10 mouse cellular contexts compared by ENCODE assay signal in the genomic region with DNA sequence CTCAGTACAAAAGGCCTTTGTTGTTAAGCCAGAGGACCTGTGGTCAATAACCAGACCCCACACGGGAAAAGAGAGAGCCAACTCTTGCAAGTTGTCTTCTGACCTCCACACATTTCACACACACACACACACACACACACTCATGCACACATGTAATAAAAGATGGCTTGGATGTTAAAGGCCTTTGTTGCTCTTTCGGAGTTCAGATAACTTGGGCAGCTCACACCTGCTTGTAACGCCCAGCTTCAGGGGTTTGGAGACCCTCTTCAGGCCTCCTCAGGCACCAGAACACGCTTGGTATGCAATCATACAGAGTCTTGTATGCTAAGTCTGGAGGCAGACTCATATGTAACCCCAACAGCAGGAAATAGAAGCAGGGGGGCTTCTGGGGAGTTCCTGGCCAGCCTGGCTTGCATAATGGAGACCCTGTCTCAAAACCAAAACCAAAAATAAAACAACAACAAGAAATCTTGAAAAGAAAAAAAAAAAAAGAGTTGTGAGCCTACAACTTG. TPM values are rescaled to one million over a fixed set of nuclear protein-coding genes. Genes with fewer than 3 reads are reported as not detected.
A peak's percentile ranks its signal among the peaks of the same experiment; 100 is the strongest.
DNase-seq lines count a peak whose midpoint lies in the region; ATAC-seq and TF ChIP-seq lines count a peak whose summit lies in the region.
"Had no signal": no experiment of that assay in that cellular context is flagged by ENCODE, and none has a peak within 500 bp of the region (broad histone marks: within the 10 kb centered on the region; RNA-seq: fewer than 3 reads in every experiment).

No protein-coding gene starts in this region.

- no peak for DNase-seq in kidney, postnatal 0 days (ENCODE audit: low spot score)
- DNase-seq in kidney, postnatal 25 days = no peak
- DNase-seq in cerebellum, adult 2 months = no peak
- DNase-seq in left cerebral cortex, postnatal 36 days (ENCODE audit: low spot score in 2 of 2) = no peak

- H3K27ac ChIP-seq in kidney, postnatal 0 days = no peak overlapping the region
- peak overlapping the region; percentile 22; the same call in 1 of the 2 replicates for H3K27ac ChIP-seq in bone marrow, adult 2 months (ENCODE audit: control insufficient read depth, insufficient read depth, low read depth, low read length, poor library complexity)
- H3K27ac ChIP-seq in liver, embryonic 12.5 days = no peak overlapping the region
- H3K27ac ChIP-seq in cerebellum, adult 2 months (ENCODE audit: insufficient read depth, low read length) = no peak overlapping the region
- H3K27ac ChIP-seq: forebrain, embryonic 13.5 days had no signal

- H3K36me3 ChIP-seq in kidney, postnatal 0 days (ENCODE audit: insufficient read depth, low read length) = no peaks in the 10 kb centered on the region
- H3K36me3 ChIP-seq in E14TG2a.4 (ENCODE audit: insufficient read depth, low read length) = peaks cover 30% of the 10 kb centered on the region
- H3K36me3 ChIP-seq in liver, embryonic 12.5 days = no peaks in the 10 kb centered on the region

- no peaks in the 10 kb centered on the region for H3K27me3 ChIP-seq in kidney, postnatal 0 days (ENCODE audit: insufficient read depth, low read length)
- no peaks in the 10 kb centered on the region for H3K27me3 ChIP-seq in E14TG2a.4 (ENCODE audit: insufficient read depth, low read length)
- no peaks in the 10 kb centered on the region for H3K27me3 ChIP-seq in liver, embryonic 12.5 days (replicated peaks)
- H3K27me3 ChIP-seq in cerebellum, adult 2 months (ENCODE audit: control insufficient read depth, insufficient read depth, low read length) = no peaks in the 10 kb centered on the region

- H3K9me3 ChIP-seq in kidney, postnatal 0 days (replicated peaks; ENCODE audit: low read length) = no peaks in the 10 kb centered on the region
- no peaks in the 10 kb centered on the region for H3K9me3 ChIP-seq in E14TG2a.4 (ENCODE audit: low read length)
- no peaks in the 10 kb centered on the region for H3K9me3 ChIP-seq in liver, embryonic 12.5 days (replicated peaks)
- H3K9me3 ChIP-seq: forebrain, embryonic 13.5 days had no signal

- ATAC-seq in kidney, postnatal 0 days (replicated peaks; ENCODE audit: low FRiP score, low read depth) = no peak
- ATAC-seq in liver, embryonic 12.5 days = no peak

- peaks cover 17% of the 10 kb centered on the region; the same call in 1 of the 2 replicates for H3K4me1 ChIP-seq in kidney, postnatal 0 days (replicated peaks; ENCODE audit: insufficient read depth, low read length)
- peaks cover 83% of the 10 kb centered on the region for H3K4me1 ChIP-seq in E14TG2a.4 (replicated peaks; ENCODE audit: low read depth, low read length)
- H3K4me1 ChIP-seq in bone marrow, adult 2 months (ENCODE audit: control insufficient read depth, insufficient read depth, low read length) = no peaks in the 10 kb centered on the region; the same call in 1 of the 2 replicates
- H3K4me1 ChIP-seq in liver, embryonic 12.5 days = peaks cover 52% of the 10 kb centered on the region
- H3K4me1 ChIP-seq in cerebellum, adult 2 months (ENCODE audit: control insufficient read depth, insufficient read depth, low read length) = peaks cover 9% of the 10 kb centered on the region

- 71% methylated on average over 4 of the region's 4 CpGs for WGBS in kidney, postnatal 0 days
- WGBS in bone marrow, adult 2 months = 57% methylated on average over 4 of the region's 4 CpGs
- 67% methylated on average over 4 of the region's 4 CpGs for WGBS in liver, embryonic 12.5 days (ENCODE audit: insufficient replicate concordance)
- WGBS in cerebellum, adult 2 months = 81% methylated on average over 4 of the region's 4 CpGs

- H3K4me3 ChIP-seq in kidney, postnatal 0 days (replicated peaks; ENCODE audit: low read depth, low read length) = no peak overlapping the region
- 0 out of 2 replicates have a peak overlapping the region, but pooled peaks have one; percentile 23 for H3K4me3 ChIP-seq in E14TG2a.4 (replicated peaks; ENCODE audit: low read length)
- peak overlapping the region; percentile 17 for H3K4me3 ChIP-seq in bone marrow, adult 2 months (replicated peaks; ENCODE audit: control insufficient read depth, low read depth, low read length)
- no peak overlapping the region for H3K4me3 ChIP-seq in liver, embryonic 12.5 days
- H3K4me3 ChIP-seq in cerebellum, adult 2 months (replicated peaks; ENCODE audit: insufficient read depth, low read depth, low read length) = no peak overlapping the region
- H3K4me3 ChIP-seq: forebrain, embryonic 13.5 days had no signal

- TF ChIP-seq CTCF in kidney, postnatal 0 days (IDR thresholded peaks at IDR 0.05; ENCODE audit: low read depth) = no peak
- no peak for TF ChIP-seq CTCF in E14TG2a.4 (conservative IDR thresholded peaks at IDR 0.05; ENCODE audit: low read length)
- TF ChIP-seq CTCF in bone marrow, adult 2 months (IDR thresholded peaks at IDR 0.05; ENCODE audit: control insufficient read depth, insufficient read depth, low read length) = no peak
- no peak for TF ChIP-seq CTCF in cerebellum, adult 2 months (IDR thresholded peaks at IDR 0.05; ENCODE audit: borderline replicate concordance, insufficient read depth, low read depth, low read length)

- intact Hi-C loops in left cerebral cortex, postnatal 36 days (cut with DNase I) = no loop called here

- peak overlapping the region; percentile 50; the same call in 1 of the 2 replicates for H3K4me2 ChIP-seq in kidney, postnatal 0 days (ENCODE audit: low read length)
- H3K4me2 ChIP-seq in liver, embryonic 12.5 days = peak overlapping the region; percentile 65; the same call in 1 of the 2 replicates

- TF ChIP-seq POLR2A in bone marrow, adult 2 months (IDR thresholded peaks at IDR 0.05; ENCODE audit: borderline replicate concordance, control insufficient read depth, low read depth, low read length) = no peak
- no peak for TF ChIP-seq POLR2A in cerebellum, adult 2 months (IDR thresholded peaks at IDR 0.05; ENCODE audit: borderline replicate concordance, insufficient read depth, low read length)

- no peak overlapping the region for H3K9ac ChIP-seq in kidney, postnatal 0 days (ENCODE audit: low read depth, low read length)
- H3K9ac ChIP-seq in liver, embryonic 12.5 days = no peak overlapping the region
- H3K9ac ChIP-seq: forebrain, embryonic 13.5 days had no signal

RNA-seq across cellular contexts. Expression of a gene that starts 2.5 kb away (rescaled TPM):
- not detected in 2 replicates for polyA plus RNA-seq in kidney, postnatal 0 days (2015; fragmentation: Nextera tagmentation; extraction: Ambion mirVana)
- polyA plus RNA-seq in bone marrow, adult 2 months (2011; ENCODE audit: insufficient read depth, insufficient read length, low replicate concordance, missing spikeins) = not detected in 2 replicates
- polyA plus RNA-seq in liver, embryonic 12.5 days (2016; fragmentation: Nextera tagmentation; extraction: Ambion mirVana) = 0.24 and 0.26 TPM in 2 replicates
- polyA plus RNA-seq in cerebellum, adult 2 months (2012; rRNA removed) = not detected in 2 replicates
- total RNA-seq in left cerebral cortex, postnatal 36 days (2021) = not detected
- total RNA-seq: layer of hippocampus, postnatal 10 days had no signal
- polyA plus RNA-seq: embryonic facial prominence, embryonic 11.5 days had no signal

RNA-seq across cellular contexts. Expression of a gene that starts 14.7 kb away (rescaled TPM):
- polyA plus RNA-seq in kidney, postnatal 0 days (2015; fragmentation: Nextera tagmentation; extraction: Ambion mirVana) = 26.0 and 28.2 TPM in 2 replicates
- 61.0 and 72.3 TPM in 2 replicates for polyA plus RNA-seq in bone marrow, adult 2 months (2011; ENCODE audit: insufficient read depth, insufficient read length, low replicate concordance, missing spikeins)
- 16.7 and 19.8 TPM in 2 replicates for polyA plus RNA-seq in liver, embryonic 12.5 days (2016; fragmentation: Nextera tagmentation; extraction: Ambion mirVana)
- 53.1 and 55.5 TPM in 2 replicates for polyA plus RNA-seq in cerebellum, adult 2 months (2012; rRNA removed)
- 10 to 100 TPM; 22.5 to 29.9 TPM for total RNA-seq in left cerebral cortex, postnatal 36 days (2021)

RNA-seq across cellular contexts. Expression of a gene that starts 17.1 kb away (rescaled TPM):
- polyA plus RNA-seq in kidney, postnatal 0 days (2015; fragmentation: Nextera tagmentation; extraction: Ambion mirVana) = 1.2 and 1.3 TPM in 2 replicates
- polyA plus RNA-seq in bone marrow, adult 2 months (2011; ENCODE audit: insufficient read depth, insufficient read length, low replicate concordance, missing spikeins) = not detected in 2 replicates
- polyA plus RNA-seq in liver, embryonic 12.5 days (2016; fragmentation: Nextera tagmentation; extraction: Ambion mirVana) = 0.33 and 0.44 TPM in 2 replicates
- polyA plus RNA-seq in cerebellum, adult 2 months (2012; rRNA removed) = 53.2 and 58.1 TPM in 2 replicates
- total RNA-seq in left cerebral cortex, postnatal 36 days (2021) = 10 to 100 TPM; 68.9 to 75.7 TPM

RNA-seq across cellular contexts. Expression of a gene that starts 21.5 kb away (rescaled TPM):
- 241 and 254 TPM in 2 replicates for polyA plus RNA-seq in kidney, postnatal 0 days (2015; fragmentation: Nextera tagmentation; extraction: Ambion mirVana)
- polyA plus RNA-seq in bone marrow, adult 2 months (2011; ENCODE audit: insufficient read depth, insufficient read length, low replicate concordance, missing spikeins) = 104 and 163 TPM in 2 replicates
- 28.6 and 29.9 TPM in 2 replicates for polyA plus RNA-seq in liver, embryonic 12.5 days (2016; fragmentation: Nextera tagmentation; extraction: Ambion mirVana)
- polyA plus RNA-seq in cerebellum, adult 2 months (2012; rRNA removed) = 15.2 and 21.9 TPM in 2 replicates
- 10 to 100 TPM; 19.5 to 21.8 TPM for total RNA-seq in left cerebral cortex, postnatal 36 days (2021)

RNA-seq across cellular contexts. Expression of a gene that starts 21.7 kb away (rescaled TPM):
- 4.9 and 5.2 TPM in 2 replicates for polyA plus RNA-seq in kidney, postnatal 0 days (2015; fragmentation: Nextera tagmentation; extraction: Ambion mirVana)
- 3.3 and 5.7 TPM in 2 replicates for polyA plus RNA-seq in bone marrow, adult 2 months (2011; ENCODE audit: insufficient read depth, insufficient read length, low replicate concordance, missing spikeins)
- 0.92 and 1.2 TPM in 2 replicates for polyA plus RNA-seq in liver, embryonic 12.5 days (2016; fragmentation: Nextera tagmentation; extraction: Ambion mirVana)
- polyA plus RNA-seq in cerebellum, adult 2 months (2012; rRNA removed) = 23.9 and 24.7 TPM in 2 replicates
- 10 to 100 TPM; 17.3 to 18.3 TPM for total RNA-seq in left cerebral cortex, postnatal 36 days (2021)

Comparison
In these comparisons a context has a peak if more than half of its experiments do, and no peak if none do; other contexts are left out.
1. H3K4me3 ChIP-seq: peak in E14TG2a.4 (single experiment) and bone marrow, adult 2 months (single experiment); none in kidney, postnatal 0 days (single experiment), liver, embryonic 12.5 days (single experiment) and cerebellum, adult 2 months (single experiment).
2. RNA of a gene that starts 17.1 kb away (polyA plus RNA-seq): 53.2 to 58.1 TPM in cerebellum, adult 2 months; 1.2 to 1.3 TPM in kidney, postnatal 0 days, 0.33 to 0.44 TPM in liver, embryonic 12.5 days and not detected in bone marrow, adult 2 months; every median in the first group is over 10 times any median in the second.